Mouse (Mus musculus): ENCODE data around the gene Dner. TPM values are rescaled to one million over a fixed set of nuclear protein-coding genes. Genes with fewer than 3 reads are reported as not detected.

The Dner gene
- total RNA-seq, 2 experiments from 2014 or later, result not detected

DNA sequence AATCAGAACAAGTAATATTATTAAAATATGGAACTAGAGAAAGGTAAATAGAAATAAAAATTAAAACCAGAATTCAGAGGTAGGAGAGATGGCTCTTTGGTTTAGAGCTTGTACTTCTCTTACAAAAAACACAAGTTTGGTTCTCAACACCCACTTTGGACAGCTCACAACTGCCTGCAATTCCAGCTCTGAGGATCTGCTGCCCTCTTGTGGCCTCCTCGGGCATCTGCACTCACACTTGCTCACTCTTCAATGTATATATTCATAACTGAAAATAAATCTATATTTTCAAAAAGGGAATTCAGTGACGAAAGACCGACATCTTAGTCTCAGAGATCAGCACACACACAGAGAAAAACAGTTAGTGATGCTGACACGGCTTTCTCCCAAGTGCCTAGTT is 225.7 kb downstream of the Dner start:
- no peak for ATAC-seq (replicated peaks; ENCODE audit: low FRiP score, poor library complexity, severe bottlenecking)

DNA sequence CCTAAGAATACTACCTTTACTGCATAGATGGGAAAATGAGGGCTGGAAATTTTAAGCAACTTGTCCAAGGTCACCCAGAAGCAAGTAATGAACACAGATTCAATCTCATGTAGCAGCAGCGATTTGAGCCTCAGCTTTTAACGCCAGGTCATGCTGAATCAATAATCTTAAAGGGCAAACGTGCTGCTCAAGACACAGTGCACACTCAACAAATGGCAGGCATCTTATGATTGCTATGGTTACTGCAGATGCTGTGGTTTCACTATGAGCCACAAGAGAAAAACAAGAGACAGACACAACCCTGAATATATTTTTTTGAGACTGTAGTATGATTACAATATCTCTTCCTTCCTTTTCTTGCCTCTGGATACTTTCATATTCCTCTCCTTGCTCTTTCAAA is 228.4 kb downstream of the Dner start:
- ATAC-seq (replicated peaks; ENCODE audit: low FRiP score, poor library complexity, severe bottlenecking), result no peak

DNA sequence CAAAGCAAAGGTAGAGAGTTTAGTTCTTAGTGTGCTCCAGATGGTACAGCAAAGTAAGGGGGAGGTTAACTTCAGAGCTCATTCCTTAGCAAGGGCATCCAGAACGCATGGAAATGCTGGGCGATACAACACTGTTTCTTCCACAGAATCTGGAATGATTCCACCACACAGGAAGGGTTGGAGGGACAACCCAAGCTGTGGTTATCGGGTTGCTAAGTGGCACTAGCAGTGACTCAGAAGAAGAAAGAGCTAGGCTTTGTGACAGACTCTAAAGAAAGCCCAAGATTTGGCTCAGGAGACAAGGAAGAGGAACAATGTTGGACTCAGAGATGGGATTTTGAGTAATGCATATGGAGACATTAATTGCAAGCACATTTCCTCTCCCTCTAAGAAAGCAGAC is 231.3 kb downstream of the Dner start:
- no peak for ATAC-seq (replicated peaks; ENCODE audit: low FRiP score, poor library complexity, severe bottlenecking)

DNA sequence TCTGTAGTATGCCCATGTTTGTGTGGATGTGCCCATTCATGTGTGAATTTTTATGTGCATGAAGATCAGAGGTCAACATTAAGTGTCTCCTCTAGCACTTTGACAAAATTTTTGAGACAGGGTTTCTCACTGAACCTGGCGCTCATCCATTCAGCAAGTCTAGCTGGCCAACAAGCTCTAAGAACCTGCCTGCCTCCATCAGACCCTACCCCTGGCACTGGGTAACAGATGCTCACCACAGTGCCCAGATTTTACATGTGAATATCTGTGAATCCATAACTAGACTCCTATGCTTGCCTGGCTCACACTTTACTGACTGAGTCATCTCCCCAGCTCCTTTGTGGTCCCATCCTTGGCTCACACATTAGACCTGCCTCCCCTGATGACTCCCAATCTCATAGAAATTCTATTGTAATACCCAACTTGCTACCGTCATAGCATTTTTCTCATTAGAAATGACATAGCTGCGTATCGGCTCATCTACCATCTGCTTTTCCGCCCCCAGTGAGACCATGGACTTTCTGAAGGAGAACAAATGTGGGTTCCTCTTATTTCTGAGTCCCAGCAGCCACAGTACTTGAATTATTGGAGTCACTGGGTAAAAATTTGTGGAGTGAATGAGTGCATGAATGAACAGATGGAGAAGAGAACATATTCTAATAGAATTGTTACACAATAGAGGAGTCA is 231.9 kb downstream of the Dner start:
- no peak for ATAC-seq (replicated peaks; ENCODE audit: low FRiP score, poor library complexity, severe bottlenecking)

DNA sequence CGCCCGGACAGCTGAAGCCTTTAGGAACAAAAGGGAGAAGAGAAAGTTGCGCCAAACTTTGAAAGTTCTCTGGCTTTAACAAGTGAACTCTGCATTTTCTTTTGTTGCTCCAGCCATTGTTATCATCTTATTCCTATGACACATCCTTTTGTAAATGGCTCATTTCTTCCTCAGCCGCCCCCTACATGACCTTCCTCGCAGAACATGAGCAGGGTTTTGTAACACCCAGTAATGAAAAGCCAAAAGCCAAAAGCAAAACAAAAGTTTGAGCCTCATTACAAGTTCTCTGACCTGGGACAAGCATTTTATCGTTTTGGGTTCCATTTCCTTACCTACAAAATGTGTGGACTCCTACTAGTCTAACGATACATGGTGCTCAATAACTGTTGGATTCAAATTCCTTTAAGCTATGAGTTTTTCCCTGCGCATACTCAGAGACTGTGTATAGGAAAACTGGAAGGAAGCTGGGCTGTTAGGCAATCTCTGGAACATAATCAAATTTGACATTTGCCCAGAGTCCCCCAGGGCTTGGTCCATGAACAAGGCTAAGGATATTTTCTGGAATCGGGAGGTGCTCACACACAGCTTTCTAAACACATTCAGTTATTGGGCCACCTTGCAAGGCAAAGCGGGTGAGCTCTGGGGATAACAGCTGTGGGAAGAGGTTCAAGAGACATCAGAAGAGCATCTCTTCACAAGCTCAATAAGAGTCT is 246.3 kb downstream of the Dner start:
- ATAC-seq (replicated peaks; ENCODE audit: low FRiP score, poor library complexity, severe bottlenecking), result no peak

DNA sequence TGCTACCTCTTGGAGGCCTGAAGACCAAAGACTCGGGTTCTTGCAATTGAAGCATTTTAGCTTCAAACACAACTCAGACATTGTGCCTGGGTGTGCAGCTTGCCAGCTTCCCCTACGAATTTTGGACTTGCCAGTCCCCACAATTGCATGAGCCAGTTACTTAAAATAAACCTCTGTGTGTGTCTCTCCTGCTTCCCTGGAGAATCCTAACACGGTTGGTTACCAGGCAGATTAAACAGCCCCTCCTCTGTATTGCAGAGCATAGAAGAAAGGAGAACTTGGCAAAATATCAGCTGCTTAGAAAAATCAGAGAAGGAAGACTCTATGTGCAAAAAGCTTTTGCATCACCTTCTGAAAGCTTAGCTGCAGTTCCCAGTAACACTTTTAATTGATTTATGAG is 252.4 kb downstream of the Dner start:
- ATAC-seq (replicated peaks; ENCODE audit: low FRiP score, poor library complexity, severe bottlenecking), result no peak

DNA sequence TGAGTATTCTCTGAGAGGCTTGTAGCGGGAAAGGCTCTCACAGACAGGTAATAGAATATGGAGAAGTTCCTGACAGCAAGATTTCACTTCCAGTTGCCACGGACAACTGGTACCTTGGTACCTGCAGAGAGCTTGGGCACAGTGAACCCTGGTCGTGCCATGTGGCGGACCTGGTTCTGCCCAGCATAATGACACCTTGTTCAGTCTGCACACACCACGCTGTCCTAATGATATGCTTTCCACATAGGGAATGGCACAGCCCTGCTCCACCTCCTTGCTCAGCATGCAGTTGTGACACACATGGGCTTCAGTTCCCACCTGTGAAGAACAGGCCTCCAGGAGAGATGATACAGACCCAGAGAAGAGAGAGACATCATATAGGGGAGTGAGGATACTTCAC is 253.0 kb downstream of the Dner start:
- no peak for ATAC-seq (replicated peaks; ENCODE audit: low FRiP score, poor library complexity, severe bottlenecking)

DNA sequence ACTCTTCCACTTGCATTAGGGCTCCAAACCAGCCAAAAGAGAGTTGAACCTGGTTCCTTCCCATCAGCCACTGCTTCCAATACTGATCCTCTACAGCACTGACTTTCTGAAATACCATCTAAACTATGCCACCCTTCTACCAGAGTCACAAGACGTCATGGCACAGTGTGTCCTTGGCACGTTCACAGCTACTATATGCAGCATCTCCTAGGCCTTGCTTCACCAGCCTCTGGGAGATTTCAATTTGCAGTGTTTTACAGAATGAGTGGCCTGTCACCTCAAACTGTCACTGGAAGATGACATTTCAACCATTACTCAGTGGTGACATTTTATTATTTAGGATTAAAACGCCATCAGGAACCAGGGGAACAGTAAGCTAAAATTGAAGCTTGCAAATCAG is 254.6 kb downstream of the Dner start:
- ATAC-seq (replicated peaks; ENCODE audit: low FRiP score, poor library complexity, severe bottlenecking), result no peak

DNA sequence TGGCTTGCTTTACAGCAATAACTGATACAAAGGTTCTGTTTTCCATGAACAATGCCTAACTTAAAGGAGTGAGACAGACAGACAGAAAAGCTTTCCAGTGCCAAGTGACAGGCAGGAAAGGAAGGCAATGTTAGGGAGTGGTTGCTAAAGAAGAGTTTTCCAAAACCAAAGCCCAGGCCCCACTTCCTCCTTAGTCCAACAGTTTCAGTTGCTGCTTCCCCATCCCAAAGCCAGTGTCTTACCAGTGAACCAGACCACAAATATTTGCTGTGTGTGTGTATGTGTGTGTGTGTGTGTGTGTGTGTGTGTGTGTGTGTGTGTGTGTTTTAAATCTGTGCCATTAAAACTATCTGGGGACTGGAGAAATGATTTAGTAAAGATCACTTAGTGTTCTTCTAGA is 258.5 kb downstream of the Dner start:
- no peak for ATAC-seq (replicated peaks; ENCODE audit: low FRiP score, poor library complexity, severe bottlenecking)

DNA sequence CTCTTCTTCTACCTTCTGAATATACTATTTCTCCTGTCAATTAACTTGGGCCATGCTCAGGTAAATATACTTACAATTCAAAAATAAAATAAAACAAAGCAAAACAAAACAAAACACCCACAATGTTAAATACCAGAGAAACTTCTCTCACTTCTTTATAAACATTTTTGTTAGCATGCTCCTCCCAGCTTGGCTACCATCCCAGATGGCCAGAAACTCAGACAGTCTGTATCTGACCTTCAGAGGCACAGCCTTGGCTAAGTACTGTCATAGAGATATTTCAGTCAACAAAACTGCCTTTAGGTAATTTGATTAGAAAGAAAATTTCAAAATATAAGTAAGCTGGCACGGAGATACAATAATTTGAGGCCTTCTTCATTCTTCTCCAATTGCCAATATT is 259.7 kb downstream of the Dner start:
- no peak for ATAC-seq (replicated peaks; ENCODE audit: low FRiP score, poor library complexity, severe bottlenecking)

DNA sequence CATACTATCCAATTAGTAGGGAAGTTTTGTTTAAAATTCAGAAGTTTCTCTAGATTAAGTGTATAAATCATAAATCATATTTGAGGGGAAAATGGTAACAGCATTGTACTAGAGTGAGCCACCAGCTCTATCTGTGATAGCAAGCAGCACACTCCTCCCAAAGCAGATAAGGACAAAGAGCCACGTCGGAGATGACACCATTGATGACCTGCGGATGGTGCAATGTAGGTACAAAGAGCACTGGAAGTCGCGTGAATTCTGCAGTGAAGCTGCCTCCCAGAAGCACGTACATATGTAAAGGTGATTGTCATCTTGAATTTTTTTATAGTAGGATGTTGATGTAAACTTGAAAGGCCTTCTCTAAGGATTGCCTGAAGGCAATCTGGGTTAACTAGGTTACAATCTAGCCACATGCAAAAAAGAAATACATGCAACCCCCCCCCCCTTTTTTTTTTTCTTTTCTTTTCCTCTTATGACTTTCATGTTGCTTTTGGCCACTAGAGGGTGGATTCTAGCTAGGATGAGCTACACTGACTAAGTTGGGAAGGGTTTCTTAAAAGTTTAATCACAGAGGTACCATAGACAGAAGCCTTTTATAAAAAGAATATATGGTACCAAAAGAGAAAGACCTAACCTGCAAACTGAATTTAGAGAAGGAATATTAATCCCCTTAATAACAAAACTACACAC is 262.6 kb downstream of the Dner start:
- ATAC-seq (replicated peaks; ENCODE audit: low FRiP score, poor library complexity, severe bottlenecking), result no peak

DNA sequence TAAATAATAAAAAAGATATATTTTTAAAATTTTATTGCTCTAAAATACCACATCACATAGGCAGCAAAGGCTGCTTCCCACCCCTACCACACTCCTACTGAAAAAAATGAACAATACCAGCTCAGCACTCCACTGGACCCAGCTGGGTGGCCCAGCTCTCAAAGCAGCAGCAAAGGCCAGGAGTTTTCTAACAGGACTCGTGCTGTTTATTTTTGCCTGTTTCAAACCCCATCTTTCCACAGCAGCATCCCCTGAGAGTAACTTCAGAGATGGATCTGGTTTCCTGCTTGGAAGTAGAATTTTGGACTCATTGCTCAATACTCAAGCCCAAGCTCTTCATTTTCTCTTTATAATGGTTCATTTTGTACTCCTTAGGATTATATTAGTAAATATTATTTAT is 263.7 kb downstream of the Dner start:
- ATAC-seq (replicated peaks; ENCODE audit: low FRiP score, poor library complexity, severe bottlenecking), result no peak

DNA sequence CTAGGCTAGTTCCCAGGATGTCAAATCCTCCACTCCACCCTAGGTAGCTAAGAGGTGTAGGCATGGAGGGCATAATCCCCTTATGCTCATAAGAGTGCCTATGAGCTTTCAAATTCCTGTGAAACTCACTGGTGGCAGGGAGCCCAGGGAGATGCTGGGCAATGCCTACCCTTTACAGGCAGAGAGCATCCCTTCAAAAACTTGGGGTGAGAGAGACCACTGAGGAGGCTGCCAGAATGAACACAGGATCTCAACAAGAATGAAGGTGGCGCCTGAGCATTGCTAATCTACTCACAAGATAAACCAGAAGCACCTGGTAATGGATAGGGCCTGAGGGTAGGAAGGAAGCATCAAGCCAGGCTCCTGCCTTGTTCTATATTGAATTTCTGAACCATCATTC is 267.7 kb downstream of the Dner start:
- no peak for ATAC-seq (replicated peaks; ENCODE audit: low FRiP score, poor library complexity, severe bottlenecking)

DNA sequence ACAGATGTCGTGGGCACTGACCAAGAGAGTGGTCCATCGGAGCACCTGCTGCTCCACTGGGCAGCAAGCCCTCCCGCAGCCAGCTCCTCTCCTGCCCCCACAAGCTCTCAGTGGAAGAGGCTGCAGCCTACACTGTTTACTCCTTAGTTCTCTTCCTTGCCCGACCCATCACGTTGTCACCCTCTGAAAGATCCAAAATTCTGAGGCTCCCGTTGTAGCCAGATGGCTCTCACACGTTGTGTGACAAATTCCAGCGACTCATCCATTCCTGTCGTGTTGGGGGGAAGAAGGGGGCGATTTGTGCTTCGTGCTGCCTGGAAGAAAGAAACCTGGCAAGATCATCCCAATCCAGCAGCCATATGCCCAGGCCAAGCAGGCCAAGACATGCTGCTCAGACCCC is 268.3 kb downstream of the Dner start:
- no peak for ATAC-seq (replicated peaks; ENCODE audit: low FRiP score, poor library complexity, severe bottlenecking)

DNA sequence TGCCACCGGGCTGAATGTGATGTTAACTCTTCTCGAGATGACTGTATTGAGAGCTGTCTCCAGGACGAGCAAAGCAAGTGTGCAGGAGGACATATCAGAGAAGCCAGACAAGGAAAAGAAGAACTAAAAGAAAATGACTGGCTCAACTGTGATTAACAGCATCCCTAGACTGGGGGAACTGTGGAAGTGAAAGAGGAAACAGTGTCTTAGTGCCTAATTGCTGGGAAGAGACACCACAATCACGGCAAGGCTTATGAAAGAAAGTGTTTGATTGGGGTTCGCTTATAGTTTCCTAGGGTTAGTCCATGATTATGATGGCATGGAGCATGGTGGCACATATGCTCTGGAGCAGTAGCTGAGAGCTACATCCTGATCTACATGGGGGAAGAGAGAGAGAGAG is 269.3 kb downstream of the Dner start:
- ATAC-seq (replicated peaks; ENCODE audit: low FRiP score, poor library complexity, severe bottlenecking), result no peak

DNA sequence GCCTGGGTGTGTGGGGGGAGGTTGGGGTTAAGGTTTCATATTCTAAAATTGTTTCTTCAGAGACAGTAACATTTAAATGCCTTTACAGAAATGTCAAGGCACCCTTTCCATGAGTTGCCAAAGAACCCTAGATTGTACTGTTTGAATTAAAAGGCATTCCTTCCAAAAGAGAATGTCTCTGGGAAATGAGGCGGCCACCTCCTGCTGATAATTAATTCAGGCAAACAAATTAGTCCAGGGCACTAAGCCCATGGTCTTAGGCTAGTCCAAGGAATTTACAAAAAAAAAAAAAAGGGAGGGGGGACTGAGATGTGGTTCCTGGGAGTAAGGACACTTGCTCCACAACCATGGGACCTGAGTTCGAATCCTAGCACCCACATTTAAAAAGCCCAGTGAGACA is 273.1 kb downstream of the Dner start:
- ATAC-seq (replicated peaks; ENCODE audit: low FRiP score, poor library complexity, severe bottlenecking), result no peak

DNA sequence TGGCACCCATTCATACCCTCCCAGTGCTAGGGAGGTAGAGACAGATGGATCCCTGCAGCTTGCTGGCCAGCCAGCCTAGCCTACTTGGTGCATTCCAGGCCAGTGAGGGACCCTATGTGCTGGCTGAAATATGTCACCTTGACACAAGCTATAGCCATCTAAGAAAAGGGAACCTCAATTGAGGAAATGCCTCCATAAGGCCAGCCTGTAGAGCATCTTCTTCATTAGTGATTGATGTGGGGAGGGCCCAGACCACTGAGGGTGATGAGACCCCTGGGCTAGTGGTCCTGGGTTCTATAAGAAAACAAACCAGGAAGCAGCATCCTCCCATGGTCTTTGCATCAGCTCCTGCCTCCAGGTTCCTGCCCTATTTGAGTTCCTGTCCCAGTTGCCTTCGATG is 274.2 kb downstream of the Dner start:
- no peak for ATAC-seq (replicated peaks; ENCODE audit: low FRiP score, poor library complexity, severe bottlenecking)

DNA sequence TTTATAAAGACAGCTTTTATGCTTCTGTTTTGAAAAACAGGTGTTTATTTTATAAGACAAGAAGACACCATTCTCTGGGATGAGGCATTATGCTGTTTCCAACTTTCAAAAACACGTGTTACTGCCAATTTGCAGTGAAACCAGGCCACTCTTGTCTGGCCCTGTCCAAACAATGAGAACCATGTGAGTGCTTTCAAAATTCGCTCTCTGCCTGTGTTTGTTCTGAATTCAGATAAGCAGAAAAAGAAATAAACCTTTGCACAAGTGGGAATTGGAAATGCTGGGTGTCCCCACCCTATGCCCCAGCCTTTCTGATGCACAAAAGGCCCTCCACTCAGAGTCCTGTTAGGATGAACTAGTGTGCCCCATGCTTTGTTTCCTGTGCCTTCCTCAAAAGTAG is 276.6 kb downstream of the Dner start:
- no peak for ATAC-seq (replicated peaks; ENCODE audit: low FRiP score, poor library complexity, severe bottlenecking)

DNA sequence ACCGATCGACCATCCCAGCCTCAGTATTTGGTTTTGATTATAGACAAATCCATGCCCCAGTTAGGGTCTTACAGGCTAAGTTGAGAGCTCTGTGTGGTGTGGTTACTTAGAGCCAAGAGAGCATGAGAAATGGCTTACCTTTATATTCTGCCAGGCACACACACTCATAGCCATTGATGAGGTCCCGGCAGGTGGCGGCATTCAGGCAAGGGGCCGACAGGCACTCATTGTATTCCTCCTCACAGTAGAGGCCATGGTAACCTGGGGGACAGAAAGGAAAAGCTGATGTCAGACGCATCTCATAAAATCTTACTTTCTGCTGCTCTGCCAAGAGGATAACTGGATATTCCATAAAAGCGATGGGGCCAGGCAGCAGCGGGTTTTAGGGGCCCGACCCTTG is 277.5 kb downstream of the Dner start:
- no peak for ATAC-seq (replicated peaks; ENCODE audit: low FRiP score, poor library complexity, severe bottlenecking)

DNA sequence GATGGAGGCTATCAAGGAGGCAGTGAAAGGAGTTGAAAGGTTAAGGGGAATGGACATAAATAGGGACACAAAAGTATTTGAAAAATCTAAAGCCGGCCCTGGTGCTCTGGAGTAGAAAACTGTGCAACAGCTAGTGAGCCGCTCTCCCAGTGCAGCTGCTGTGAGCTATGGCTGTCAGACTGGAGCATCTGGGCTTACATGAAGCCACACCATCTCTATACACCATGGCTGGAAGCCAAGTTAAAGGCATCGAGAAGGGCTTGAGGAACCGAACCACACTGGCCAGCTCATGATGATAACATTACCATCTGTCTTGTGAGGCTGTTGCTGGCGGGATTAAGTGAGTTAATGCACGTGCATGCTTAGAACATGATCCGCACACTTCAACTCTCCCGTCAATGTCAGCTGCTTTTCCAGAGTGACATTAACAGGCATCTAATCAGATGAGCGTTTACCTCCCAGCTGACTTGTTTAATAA is 278.2 kb downstream of the Dner start:
- no peak for ATAC-seq (replicated peaks; ENCODE audit: low FRiP score, poor library complexity, severe bottlenecking)

DNA sequence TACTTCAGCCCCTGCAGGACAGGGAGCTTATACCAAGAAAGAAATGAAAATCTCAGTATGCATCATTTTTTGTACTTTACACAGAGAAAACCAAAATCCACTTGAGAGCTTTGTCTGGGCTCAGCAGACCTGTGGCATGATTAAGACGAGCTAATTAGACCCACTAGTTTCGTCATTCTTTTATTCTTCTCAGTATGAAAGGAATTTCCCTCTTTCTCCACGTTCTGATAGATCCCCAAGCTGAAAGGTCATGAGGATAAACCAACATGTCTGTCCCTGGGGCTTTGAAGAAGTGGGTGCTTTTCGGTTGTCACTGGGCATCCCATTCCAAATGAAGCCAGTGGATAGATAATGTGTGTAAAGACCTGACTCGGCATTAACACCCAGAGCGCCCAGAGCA is 278.7 kb downstream of the Dner start:
- ATAC-seq (replicated peaks; ENCODE audit: low FRiP score, poor library complexity, severe bottlenecking), result no peak

Data from erythroblast, adult 5-6 weeks (primary cell).